Mouse (Mus musculus) thymus, postnatal 14 days (tissue): ENCODE results near the gene Olfr684.

Source experiments
- DNase-seq: peaks from one replicate; pipeline ENCODE4 v3.0.0; 2021

Olfr684 gene

DNA sequence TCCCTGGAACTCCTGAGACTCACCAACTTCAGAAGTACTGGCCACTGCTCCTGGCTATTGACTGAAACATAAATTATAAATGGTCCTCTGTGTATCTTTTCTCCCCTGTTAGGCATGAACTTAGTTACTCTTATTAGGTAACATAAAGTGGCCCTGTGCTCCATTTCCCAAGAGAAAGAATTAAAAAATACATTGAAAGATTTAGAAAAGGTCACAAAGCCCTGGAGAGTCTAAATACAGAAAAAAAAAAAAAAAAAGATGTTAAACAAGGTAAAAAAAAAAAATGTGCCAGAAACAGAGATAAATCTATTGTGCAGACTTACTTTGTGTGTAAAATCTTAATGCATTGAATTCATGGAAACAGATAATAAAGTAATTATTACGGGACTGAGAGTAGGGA lies at the start of gene Olfr684:
Olfr684 (minus strand) TSS at position 101 of the 400 bp plus-strand sequence.
- DNase-seq, result no peak

- no peak for DNase-seq
Measured at GRCm38 (mm10) chr7:105207385-105207784, 43.9 kb upstream of the Olfr684 start, which contains the start of gene Olfr686. Gene Olfr686 (minus strand): TSS chr7:105207485.

GRCm38 (mm10) chr7:105185912-105186311 lies 22.5 kb upstream of the Olfr684 start, which contains the start of gene Olfr685:
Gene Olfr685 (minus strand): TSS chr7:105186012.
- no peak for DNase-seq

DNA sequence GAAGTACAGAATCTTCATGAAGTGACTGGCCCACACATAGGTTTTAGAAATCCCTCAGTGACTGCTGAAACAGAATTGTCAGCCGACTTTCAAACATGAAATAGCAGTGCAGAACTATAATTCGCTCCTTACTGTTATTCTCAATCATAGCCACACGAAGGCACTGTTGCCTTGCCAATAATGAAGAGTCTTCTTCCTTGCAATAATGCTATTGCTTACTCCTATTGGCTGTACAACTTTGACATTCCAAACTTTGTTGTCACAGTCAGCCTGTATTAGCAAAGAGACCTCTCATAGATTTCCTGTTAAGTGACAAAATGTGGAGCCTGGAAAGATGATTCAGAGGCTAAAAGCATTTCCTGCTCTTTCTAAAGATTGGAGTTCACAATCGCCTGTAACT lies 7.3 kb upstream of the Olfr684 start:
- no peak for DNase-seq

DNA sequence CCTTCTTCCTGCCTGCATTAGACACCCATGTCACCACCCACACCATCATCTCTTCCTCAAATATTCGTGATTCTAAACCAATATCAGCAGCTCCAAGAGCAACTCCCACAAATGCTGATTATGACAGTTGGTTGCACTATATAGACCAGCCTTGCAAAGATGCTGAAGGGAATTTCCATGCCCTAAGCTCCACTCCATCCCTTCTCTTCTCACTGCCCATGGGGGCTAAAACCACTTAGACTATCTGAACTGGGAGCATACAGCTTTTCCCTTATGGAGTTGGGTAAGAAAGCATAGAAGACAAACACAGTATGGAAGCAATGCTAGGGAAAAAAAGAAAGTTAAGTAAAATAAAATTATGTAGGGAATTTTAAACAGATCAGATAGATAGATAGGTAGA lies 16.5 kb downstream of the Olfr684 start, which contains the start of gene Olfr683:
Olfr683 (minus strand) TSS at position 101 of the 400 bp plus-strand sequence.
- DNase-seq, result no peak

DNA sequence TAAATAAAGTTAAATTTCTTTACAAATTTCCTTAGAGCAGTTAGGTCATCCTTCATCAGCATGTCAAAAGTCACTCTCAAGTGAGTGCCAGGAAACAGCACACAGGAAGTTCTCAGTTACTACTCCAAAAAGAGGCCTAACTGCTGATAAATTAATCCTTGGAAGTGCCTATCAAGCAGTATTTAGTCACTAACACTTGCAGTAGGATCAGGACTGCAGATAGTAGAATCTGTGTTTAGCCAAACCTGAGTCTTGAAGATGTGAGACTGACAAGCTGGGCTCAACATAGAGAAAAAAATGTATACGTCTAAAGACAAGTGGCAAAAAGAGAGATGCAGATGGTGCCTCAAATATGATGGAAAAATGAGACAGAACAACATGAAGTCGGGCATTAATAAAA lies 22.2 kb downstream of the Olfr684 start:
- DNase-seq, result no peak

GRCm38 (mm10) chr7:105116536-105116935 lies 46.9 kb downstream of the Olfr684 start, which contains the start of gene Olfr681:
Gene Olfr681 (plus strand): TSS chr7:105116836.
- no peak for DNase-seq
